ENCODE assay signal across 19 mouse cellular contexts in genomic region chr3:87118214-87118613, GRCm38 (mm10). TPM values are rescaled to one million over a fixed set of nuclear protein-coding genes. Genes with fewer than 3 reads are reported as not detected.
DNase-seq lines count a peak whose midpoint lies in the region; ATAC-seq and TF ChIP-seq lines count a peak whose summit lies in the region.
"Had no signal": no experiment of that assay in that cellular context is flagged by ENCODE, and none has a peak within 500 bp of the region (broad histone marks: within the 10 kb centered on the region; RNA-seq: fewer than 3 reads in every experiment).

No protein-coding gene starts in this region.

- DNase-seq in gastrocnemius, adult 2 months: no peak
- DNase-seq in gastrocnemius, postnatal 10 days: no peak
- no peak for DNase-seq in limb, embryonic 10.5 days (ENCODE audit: low spot score)
- peak; percentile 45 for DNase-seq in hindbrain, postnatal 0 days (ENCODE audit: low spot score)
- no peak for DNase-seq in right cerebral cortex, postnatal 4 days
- DNase-seq: adrenal gland, adult 8-10 months; cerebellum, adult 9-10 months; gastrocnemius, postnatal 36 days; liver; retina, postnatal 1 day; thymus, postnatal 25 days had no signal

- peaks cover 44% of the 10 kb centered on the region for H3K4me1 ChIP-seq in limb, embryonic 12.5 days (replicated peaks)
- peaks cover 25% of the 10 kb centered on the region for H3K4me1 ChIP-seq in limb, embryonic 10.5 days
- H3K4me1 ChIP-seq in hindbrain, postnatal 0 days (ENCODE audit: insufficient read depth, low read length): 0 out of 2 replicates have a peak, but pooled peaks cover 5% of the 10 kb centered on the region
- peaks cover 30% of the 10 kb centered on the region for H3K4me1 ChIP-seq in neural tube, embryonic 15.5 days
- H3K4me1 ChIP-seq: forebrain, embryonic 13.5 days had no signal

- H3K9ac ChIP-seq in limb, embryonic 12.5 days (replicated peaks): no peak overlapping the region
- no peak overlapping the region for H3K9ac ChIP-seq in hindbrain, postnatal 0 days (replicated peaks; ENCODE audit: low read length)
- H3K9ac ChIP-seq in neural tube, embryonic 15.5 days (replicated peaks): no peak overlapping the region
- H3K9ac ChIP-seq: forebrain, embryonic 13.5 days had no signal

- ATAC-seq in limb, embryonic 12.5 days (ENCODE audit: insufficient number of reproducible peaks, insufficient read depth, low FRiP score, low TSS enrichment, low read depth): no peak
- ATAC-seq in hindbrain, postnatal 0 days: no peak
- ATAC-seq in neural tube, embryonic 15.5 days (ENCODE audit: low FRiP score): no peak
- ATAC-seq: CD4-positive, CD25-positive, alpha-beta regulatory T cell, adult 4 months; forebrain, embryonic 13.5 days; intestine, embryonic 16.5 days; Patski had no signal

- no peak overlapping the region for H3K4me2 ChIP-seq in limb, embryonic 12.5 days
- H3K4me2 ChIP-seq in hindbrain, postnatal 0 days (ENCODE audit: low read depth, low read length): no peak overlapping the region
- no peak overlapping the region for H3K4me2 ChIP-seq in neural tube, embryonic 15.5 days
- H3K4me2 ChIP-seq: forebrain, embryonic 13.5 days had no signal

- intact Hi-C loops in gastrocnemius, adult 2 months (cut with DNase I): no loop called here

- no peaks in the 10 kb centered on the region for H3K9me3 ChIP-seq in limb, embryonic 12.5 days
- no peaks in the 10 kb centered on the region for H3K9me3 ChIP-seq in limb, embryonic 10.5 days (replicated peaks)
- H3K9me3 ChIP-seq in hindbrain, postnatal 0 days (ENCODE audit: low read length): no peaks in the 10 kb centered on the region
- H3K9me3 ChIP-seq in neural tube, embryonic 15.5 days (replicated peaks): no peaks in the 10 kb centered on the region
- H3K9me3 ChIP-seq: forebrain, embryonic 13.5 days had no signal

- H3K36me3 ChIP-seq in limb, embryonic 12.5 days: peaks cover 43% of the 10 kb centered on the region
- peaks cover 77% of the 10 kb centered on the region for H3K36me3 ChIP-seq in limb, embryonic 10.5 days
- H3K36me3 ChIP-seq in hindbrain, postnatal 0 days (ENCODE audit: insufficient read depth, low read length): no peaks in the 10 kb centered on the region
- no peaks in the 10 kb centered on the region for H3K36me3 ChIP-seq in neural tube, embryonic 15.5 days

- 48% methylated on average over 9 of the region's 9 CpGs for WGBS in limb, embryonic 12.5 days
- 81% methylated on average over 9 of the region's 9 CpGs for WGBS in limb, embryonic 10.5 days
- 61% methylated on average over 9 of the region's 9 CpGs for WGBS in hindbrain, postnatal 0 days
- 39% methylated on average over 9 of the region's 9 CpGs for WGBS in neural tube, embryonic 15.5 days

- TF ChIP-seq CTCF in gastrocnemius, adult 2 months (IDR thresholded peaks at IDR 0.05): no peak
- no peak for TF ChIP-seq CTCF in hindbrain, postnatal 0 days (IDR thresholded peaks at IDR 0.05; ENCODE audit: low read depth)

- H3K4me3 ChIP-seq in gastrocnemius, adult 2 months: no peak overlapping the region
- no peak overlapping the region for H3K4me3 ChIP-seq in limb, embryonic 12.5 days (replicated peaks)
- H3K4me3 ChIP-seq in limb, embryonic 10.5 days: no peak overlapping the region
- H3K4me3 ChIP-seq in hindbrain, postnatal 0 days (ENCODE audit: low read length): no peak overlapping the region
- H3K4me3 ChIP-seq in neural tube, embryonic 15.5 days (replicated peaks): no peak overlapping the region
- H3K4me3 ChIP-seq: erythroblast, embryonic 14.5 days; forebrain, embryonic 13.5 days had no signal

- no peaks in the 10 kb centered on the region for H3K27me3 ChIP-seq in limb, embryonic 12.5 days
- no peaks in the 10 kb centered on the region for H3K27me3 ChIP-seq in limb, embryonic 10.5 days (ENCODE audit: low read depth, poor library complexity, severe bottlenecking)
- H3K27me3 ChIP-seq in hindbrain, postnatal 0 days (ENCODE audit: insufficient read depth, low read length): no peaks in the 10 kb centered on the region
- H3K27me3 ChIP-seq in neural tube, embryonic 15.5 days (replicated peaks): no peaks in the 10 kb centered on the region
- H3K27me3 ChIP-seq: forebrain, embryonic 13.5 days; Patski had no signal

- peak overlapping the region; percentile 82 for H3K27ac ChIP-seq in gastrocnemius, adult 2 months
- peak overlapping the region; percentile 45; the same call in 1 of the 2 replicates for H3K27ac ChIP-seq in limb, embryonic 12.5 days
- no peak overlapping the region for H3K27ac ChIP-seq in limb, embryonic 10.5 days
- H3K27ac ChIP-seq in hindbrain, postnatal 0 days: no peak overlapping the region
- H3K27ac ChIP-seq in neural tube, embryonic 15.5 days (replicated peaks): peak overlapping the region; percentile 58; the same call in 1 of the 2 replicates
- H3K27ac ChIP-seq: forebrain, embryonic 13.5 days had no signal

RNA-seq across cellular contexts. Expression of gene Kirrel, which starts 56.3 kb away (rescaled TPM):
- total RNA-seq in gastrocnemius, adult 2 months (2021): 1 to 10 TPM; 4.1 to 5.7 TPM
- total RNA-seq in gastrocnemius, postnatal 10 days (2021): 10 to 100 TPM; 13.7 to 19.0 TPM
- polyA plus RNA-seq in limb, embryonic 12.5 days (2016; fragmentation: Nextera tagmentation; extraction: Ambion mirVana): 17.5 and 22.1 TPM in 2 replicates
- polyA plus RNA-seq in limb, embryonic 10.5 days (2016; fragmentation: Nextera tagmentation; extraction: Ambion mirVana): 17.4 and 19.0 TPM in 2 replicates
- 7.2 and 11.3 TPM in 2 replicates for total RNA-seq in hindbrain, postnatal 0 days (2014; rRNA removed)
- 2.9 and 3.2 TPM in 2 replicates for polyA plus RNA-seq in hindbrain, postnatal 0 days (2015; fragmentation: Nextera tagmentation; extraction: Ambion mirVana)
- 5.9 and 8.0 TPM in 2 replicates for polyA plus RNA-seq in neural tube, embryonic 15.5 days (2015; fragmentation: Nextera tagmentation; extraction: Ambion mirVana)
- total RNA-seq: neutrophil, adult 5-6 weeks had no signal
- polyA plus RNA-seq: CD4-positive, CD25-positive, alpha-beta regulatory T cell, adult 4 months; erythroblast, embryonic 14.5 days had no signal

Comparison
In these comparisons a context has a peak if more than half of its experiments do, and no peak if none do; other contexts are left out.
1. H3K27ac ChIP-seq: peak in gastrocnemius, adult 2 months (single experiment), limb, embryonic 12.5 days (single experiment) and neural tube, embryonic 15.5 days (single experiment); none in limb, embryonic 10.5 days (single experiment) and hindbrain, postnatal 0 days (single experiment).